Mouse (Mus musculus): ENCODE results near the gene Teddm1a. TPM values are rescaled to one million over a fixed set of nuclear protein-coding genes. Genes with fewer than 3 reads are reported as not detected.

Teddm1a gene
- polyA plus RNA-seq, 1 experiment from 2014 or later, result not detected

DNA sequence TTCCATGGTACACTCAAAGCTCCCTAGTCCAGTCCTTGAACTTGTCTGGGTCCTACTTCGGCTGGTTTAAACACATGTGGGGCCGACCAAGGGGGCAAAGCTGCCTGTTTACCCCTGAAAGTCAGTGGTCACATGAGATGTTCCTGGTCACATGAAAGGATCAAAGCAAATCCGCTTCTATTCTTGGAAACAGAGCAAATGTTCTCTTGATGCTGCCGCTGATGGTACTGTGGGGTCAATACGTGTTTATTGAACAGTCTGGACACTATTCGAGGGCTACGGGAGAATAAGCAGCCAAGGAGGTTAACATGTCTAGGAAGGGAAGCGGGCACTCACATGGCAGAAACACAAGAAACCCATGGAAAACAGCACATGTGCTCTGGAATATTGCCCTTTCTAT, 5.7 kb downstream of the Teddm1a start:
- Histone ChIP-seq H3K36me3 (ENCODE audit: insufficient read depth) (no peaks in the 10 kb centered on the region), H3K9ac (no peak overlapping the region), H3K4me3 (ENCODE audit: low read depth, low read length) (no peak overlapping the region), H3K27ac (ENCODE audit: low read depth) (no peak overlapping the region), H3K4me1 (ENCODE audit: insufficient read depth) (0 out of 2 replicates have a peak, but pooled peaks cover 6% of the 10 kb centered on the region), H3K27me3 (ENCODE audit: insufficient read depth, low read length) (no peaks in the 10 kb centered on the region), H3K9me3 (ENCODE audit: low read depth, low read length) (no peaks in the 10 kb centered on the region), H3K4me2 (no peak overlapping the region)
- WGBS, result 69% methylated on average over 8 of the region's 8 CpGs
- no peak for TF ChIP-seq CTCF (IDR thresholded peaks at IDR 0.05; ENCODE audit: low read depth)
- DNase-seq (no peak), ATAC-seq (ENCODE audit: insufficient read depth) (no peak)

DNA sequence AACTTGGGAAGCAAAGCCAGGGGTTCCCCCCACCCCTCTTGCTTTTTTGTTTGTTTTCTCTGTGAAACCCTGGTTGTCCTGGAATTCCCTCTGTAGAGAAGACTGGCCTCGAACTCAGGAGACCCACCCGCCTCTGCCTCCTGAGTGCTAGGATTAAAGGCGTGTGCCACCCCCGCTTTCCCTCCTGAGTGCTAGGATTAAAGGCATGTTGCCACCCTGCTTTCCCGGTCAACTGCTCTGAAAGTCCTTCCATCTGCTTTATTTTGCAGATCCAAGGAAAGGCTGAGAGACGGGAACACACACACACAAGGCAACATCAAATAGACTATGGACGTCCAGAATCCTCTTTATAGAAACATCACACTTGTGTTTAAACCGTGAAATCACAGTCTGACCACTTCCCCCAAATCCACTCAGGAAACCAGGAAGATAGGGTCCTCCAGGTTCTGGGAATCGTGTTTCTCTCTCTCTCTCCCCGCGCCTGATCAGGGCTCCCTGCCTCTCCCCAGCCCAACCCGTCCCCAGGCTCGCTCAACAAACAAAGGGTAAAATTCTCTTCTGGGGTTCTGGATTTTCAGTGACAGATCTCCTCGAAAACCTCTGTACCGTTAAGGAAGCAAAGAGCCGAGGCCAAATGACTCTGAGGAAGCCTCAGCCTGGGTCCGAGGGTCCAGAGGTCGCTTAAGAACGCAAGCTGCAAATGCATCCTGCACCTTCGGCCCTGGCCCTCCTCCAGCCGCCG, 7.6 kb downstream of the Teddm1a start:
- Histone ChIP-seq H3K9ac (peak overlapping the region; percentile 67), H3K27me3 (ENCODE audit: insufficient read depth, low read length) (no peaks in the 10 kb centered on the region), H3K4me3 (ENCODE audit: low read depth, low read length) (peak overlapping the region; percentile 82), H3K36me3 (ENCODE audit: insufficient read depth) (peaks cover 15% of the 10 kb centered on the region), H3K4me1 (ENCODE audit: insufficient read depth) (0 out of 2 replicates have a peak, but pooled peaks cover 6% of the 10 kb centered on the region), H3K4me2 (peak overlapping the region; percentile 88), H3K9me3 (ENCODE audit: low read depth, low read length) (no peaks in the 10 kb centered on the region), H3K27ac (ENCODE audit: low read depth) (peak overlapping the region; percentile 96)
- DNase-seq (no peak), ATAC-seq (ENCODE audit: insufficient read depth) (peak; percentile 30)
- TF ChIP-seq CTCF (IDR thresholded peaks at IDR 0.05; ENCODE audit: low read depth), result no peak
- WGBS, result 20% methylated on average over 22 of the region's 22 CpGs

GRCm38 (mm10) chr1:153899731-153900380, 8.3 kb downstream of the Teddm1a start, which contains the start of the genes Glul and Teddm2:
Gene Glul, plus strand, starts transcription at chr1:153899944.
Gene Teddm2, minus strand, starts transcription at chr1:153900228.
- ATAC-seq (ENCODE audit: insufficient read depth), result peak; percentile 97
- Histone ChIP-seq H3K9ac (peak within 1 kb of the TSS; percentile 83), H3K27ac (ENCODE audit: low read depth) (peak within 1 kb of the TSS; percentile 96), H3K4me1 (ENCODE audit: insufficient read depth) (0 out of 2 replicates have a peak, but pooled peaks cover 4% of the 10 kb centered on the region), H3K4me3 (ENCODE audit: low read depth, low read length) (peak within 1 kb of the TSS; percentile 82), H3K4me2 (peak within 1 kb of the TSS; percentile 88), H3K36me3 (ENCODE audit: insufficient read depth) (peaks cover 22% of the 10 kb centered on the region), H3K27me3 (ENCODE audit: insufficient read depth, low read length) (no peaks in the 10 kb centered on the region), H3K9me3 (ENCODE audit: low read depth, low read length) (no peaks in the 10 kb centered on the region)
- under 1% methylated on average over 50 of the region's 51 CpGs for WGBS
- peak; percentile 98 for DNase-seq
- TF ChIP-seq CTCF (IDR thresholded peaks at IDR 0.05; ENCODE audit: low read depth), result no peak

DNA sequence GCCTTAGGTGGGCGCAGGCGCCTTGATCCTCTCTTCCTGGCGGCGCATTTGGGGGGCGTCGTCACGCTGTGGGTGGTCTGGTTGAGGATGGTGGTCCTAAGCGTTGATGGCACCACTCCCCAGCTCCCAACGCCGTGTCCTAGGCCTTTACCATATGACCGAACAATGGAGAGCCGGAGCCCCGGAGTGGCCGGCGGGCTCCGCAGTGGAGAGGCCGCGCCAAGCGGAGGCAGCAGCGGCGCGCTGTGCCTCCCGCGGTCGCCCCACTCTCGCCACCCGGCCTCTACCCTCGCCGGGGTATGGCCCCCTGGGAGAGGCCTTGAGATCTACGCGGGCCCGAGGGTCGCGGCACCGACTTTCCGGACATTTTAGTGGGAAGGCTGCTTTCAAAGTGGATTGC, 8.8 kb downstream of the Teddm1a start:
- peak overlapping the region; percentile 82 for H3K4me3 ChIP-seq (ENCODE audit: low read depth, low read length)
- 0 out of 2 replicates have a peak, but pooled peaks cover 4% of the 10 kb centered on the region for H3K4me1 ChIP-seq (ENCODE audit: insufficient read depth)
- no peak for TF ChIP-seq CTCF (IDR thresholded peaks at IDR 0.05; ENCODE audit: low read depth)
- under 1% methylated on average over 33 of the region's 36 CpGs for WGBS
- H3K27ac ChIP-seq (ENCODE audit: low read depth), result peak overlapping the region; percentile 96
- no peaks in the 10 kb centered on the region for H3K27me3 ChIP-seq (ENCODE audit: insufficient read depth, low read length)
- H3K4me2 ChIP-seq, result peak overlapping the region; percentile 88
- DNase-seq (no peak), ATAC-seq (ENCODE audit: insufficient read depth) (peak; percentile 58)
- H3K36me3 ChIP-seq (ENCODE audit: insufficient read depth), result peaks cover 27% of the 10 kb centered on the region
- H3K9ac ChIP-seq, result peak overlapping the region; percentile 83
- no peaks in the 10 kb centered on the region for H3K9me3 ChIP-seq (ENCODE audit: low read depth, low read length)

- DNase-seq (peak; percentile 61), ATAC-seq (ENCODE audit: insufficient read depth) (no peak)
- Histone ChIP-seq H3K9me3 (ENCODE audit: low read depth, low read length) (no peaks in the 10 kb centered on the region), H3K36me3 (ENCODE audit: insufficient read depth) (peaks cover 34% of the 10 kb centered on the region), H3K4me1 (ENCODE audit: insufficient read depth) (0 out of 2 replicates have a peak, but pooled peaks cover 4% of the 10 kb centered on the region), H3K27me3 (ENCODE audit: insufficient read depth, low read length) (no peaks in the 10 kb centered on the region), H3K4me2 (peak overlapping the region; percentile 88), H3K27ac (ENCODE audit: low read depth) (peak overlapping the region; percentile 96), H3K4me3 (ENCODE audit: low read depth, low read length) (peak overlapping the region; percentile 82), H3K9ac (peak overlapping the region; percentile 83)
- TF ChIP-seq CTCF (IDR thresholded peaks at IDR 0.05; ENCODE audit: low read depth), result no peak
- 2% methylated on average over 25 of the region's 25 CpGs for WGBS
These were observed 9.6 kb downstream of the Teddm1a start for GRCm38 (mm10) chr1:153900860-153901730.

DNA sequence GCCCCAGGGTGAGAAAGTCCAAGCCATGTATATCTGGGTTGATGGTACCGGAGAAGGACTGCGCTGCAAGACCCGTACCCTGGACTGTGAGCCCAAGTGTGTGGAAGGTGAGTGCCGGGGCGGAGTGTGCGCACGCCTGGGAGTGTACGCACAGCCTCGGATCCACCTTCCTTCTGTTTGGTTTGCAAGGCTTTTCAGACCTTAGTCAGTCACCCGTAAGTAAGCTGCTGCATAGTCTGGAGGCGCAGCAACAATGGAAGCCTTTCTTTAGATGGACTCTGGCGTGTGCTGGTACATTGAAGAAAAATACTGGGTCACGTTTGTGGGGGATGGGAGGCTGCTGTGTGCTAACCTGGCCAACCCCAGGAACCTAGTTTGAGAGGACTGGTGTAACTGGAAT, 11.5 kb downstream of the Teddm1a start:
- no peaks in the 10 kb centered on the region for H3K9me3 ChIP-seq (ENCODE audit: low read depth, low read length)
- H3K27ac ChIP-seq (ENCODE audit: low read depth), result no peak overlapping the region
- H3K4me3 ChIP-seq (ENCODE audit: low read depth, low read length), result no peak overlapping the region
- no peak overlapping the region for H3K9ac ChIP-seq
- 88% methylated on average over 13 of the region's 13 CpGs for WGBS
- 0 out of 2 replicates have a peak, but pooled peaks cover 4% of the 10 kb centered on the region for H3K4me1 ChIP-seq (ENCODE audit: insufficient read depth)
- no peaks in the 10 kb centered on the region for H3K27me3 ChIP-seq (ENCODE audit: insufficient read depth, low read length)
- no peak for TF ChIP-seq CTCF (IDR thresholded peaks at IDR 0.05; ENCODE audit: low read depth)
- H3K36me3 ChIP-seq (ENCODE audit: insufficient read depth), result peaks cover 54% of the 10 kb centered on the region
- ATAC-seq (ENCODE audit: insufficient read depth) (no peak), DNase-seq (no peak)
- H3K4me2 ChIP-seq, result no peak overlapping the region

Measured in lung, embryonic 14.5 days (tissue).